Mouse (Mus musculus) midbrain, embryonic 10.5 days (tissue): ENCODE measurements at regions not wholly inside any gene's neighbourhood (a gene's known extent, or its start where the extent isn't known, plus 50 kb on each side); places are given as distances from the start of the nearest gene placed in this dataset. TPM values are rescaled to one million over a fixed set of nuclear protein-coding genes. Genes with fewer than 3 reads are reported as not detected.

Experiments
- microRNA-seq: library from miRNA; unstranded; fragments of <30 nt; microRNA quantifications from one replicate; pipeline ENCODE4, GENCODE M21; 2017

Small RNA genes in the stretch of these regions (microRNA-seq; reads per million reads assigned to microRNA genes)
- not detected for gene Gm27628
